Mouse (Mus musculus) E14TG2a.4 (cell line): ENCODE results near the gene Efhd2.

Experiments used
- CTCF ChIP-seq: conservative IDR thresholded peaks from 2 replicates; pipeline ENCODE4 v1.5.1; 2014; ENCODE audit warnings: low read length
- NANOG ChIP-seq: IDR thresholded peaks from 2 replicates; pipeline ENCODE4 v1.6.1; 2014; ENCODE audit warnings: borderline replicate concordance, low read length, mixed read lengths
- POU5F1 ChIP-seq: IDR thresholded peaks from 2 replicates; pipeline ENCODE4 v1.6.1; 2014; ENCODE audit warnings: low read length, borderline replicate concordance

- TF ChIP-seq CTCF = no peak
- TF ChIP-seq POU5F1 = no peak
- TF ChIP-seq NANOG = no peak
Measured at GRCm38 (mm10) chr4:141893157-141893784, 18.6 kb upstream of the Efhd2 start.
